Mouse (Mus musculus) intestine, postnatal 0 days (tissue): ENCODE results near the gene Gm5901. TPM values are rescaled to one million over a fixed set of nuclear protein-coding genes. Genes with fewer than 3 reads are reported as not detected.

Experiments used
- ATAC-seq: fragments of 200-750 bp; cut with Nextera tagmentation; 2 replicates; pipeline ENCODE4 v1.8.0; 2017; ENCODE audit warnings: mild to moderate bottlenecking, moderate TSS enrichment, moderate library complexity
- H3K27ac ChIP-seq: fragments of 300-500 bp; sonication (generic); 2 replicates; pipeline ENCODE4 v1.5.1; 2014; ENCODE audit warnings: mild to moderate bottlenecking, low read depth, low read length, moderate library complexity
- H3K27me3 ChIP-seq: fragments of 300-500 bp; sonication (generic); replicated peaks from 2 replicates; pipeline ENCODE4 v1.6.1; 2014; ENCODE audit warnings: low read length, mixed read lengths; ENCODE audit not compliant: control insufficient read depth, insufficient read depth
- H3K36me3 ChIP-seq: fragments of 300-500 bp; sonication (generic); 2 replicates; pipeline ENCODE4 v1.6.1; 2014; ENCODE audit warnings: mild to moderate bottlenecking, moderate library complexity; ENCODE audit not compliant: control insufficient read depth, insufficient read depth
- H3K4me1 ChIP-seq: fragments of 300-500 bp; sonication (generic); replicated peaks from 2 replicates; pipeline ENCODE4 v1.6.1; 2014; ENCODE audit warnings: antibody characterized with exemption, low read length, mixed read lengths; ENCODE audit not compliant: control insufficient read depth, insufficient read depth
- H3K4me2 ChIP-seq: fragments of 300-500 bp; sonication (generic); replicated peaks from 2 replicates; pipeline ENCODE4 v1.6.1; 2014; ENCODE audit warnings: low read depth, mild to moderate bottlenecking, moderate library complexity
- H3K4me3 ChIP-seq: fragments of 300-500 bp; sonication (generic); 2 replicates; pipeline ENCODE4 v1.5.1; 2014; ENCODE audit warnings: low read depth, low read length
- H3K9ac ChIP-seq: fragments of 300-500 bp; sonication (generic); 2 replicates; pipeline ENCODE4 v1.6.1; 2014; ENCODE audit warnings: mild to moderate bottlenecking, low read depth, low read length
- H3K9me3 ChIP-seq: fragments of 300-500 bp; sonication (generic); 2 replicates; pipeline ENCODE4 v1.6.1; 2016; ENCODE audit warnings: mixed run types; ENCODE audit not compliant: control insufficient read depth
- CTCF ChIP-seq: sonication (generic); IDR thresholded peaks from 2 replicates; pipeline ENCODE4 v1.5.1; 2016; ENCODE audit warnings: low read depth, mild to moderate bottlenecking, control low read depth, antibody characterized with exemption, moderate library complexity
- WGBS: fragments of 180-500 bp; shearing (Covaris S2); extraction: QIAGEN DNeasy Blood & Tissue Kit; methylation state at CpG from one replicate; pipeline ENCODE4 v1.1.7; 2014; 5-methylcytosine and 5-hydroxymethylcytosine counted together
- polyA plus RNA-seq: library from polyadenylated mRNA; unstranded; fragments of >200 nt; fragmentation: Nextera tagmentation; extraction: Ambion mirVana; gene quantifications from 2 replicates; pipeline ENCODE4 v1.2.1, GENCODE M21; 2015

Gene Gm5901
- polyA plus RNA-seq, 1 experiment from 2014 or later = not detected

GRCm38 (mm10) chr7:105361713-105362112 is 13.1 kb upstream of the Gm5901 start:
- no peak overlapping the region for H3K4me3 ChIP-seq
- H3K9me3 ChIP-seq = no peaks in the 10 kb centered on the region
- H3K27me3 ChIP-seq = no peaks in the 10 kb centered on the region
- no peak overlapping the region for H3K27ac ChIP-seq
- H3K4me2 ChIP-seq = no peak overlapping the region
- ATAC-seq = no peak
- no peaks in the 10 kb centered on the region for H3K4me1 ChIP-seq
- no peak for TF ChIP-seq CTCF
- 79% methylated on average over 2 of the region's 2 CpGs for WGBS
- no peaks in the 10 kb centered on the region for H3K36me3 ChIP-seq
- no peak overlapping the region for H3K9ac ChIP-seq

- no peaks in the 10 kb centered on the region for H3K9me3 ChIP-seq
- no peak for TF ChIP-seq CTCF
- H3K27ac ChIP-seq = no peak overlapping the region
- no peaks in the 10 kb centered on the region for H3K36me3 ChIP-seq
- ATAC-seq = no peak
- no peak overlapping the region for H3K4me3 ChIP-seq
- no peak overlapping the region for H3K4me2 ChIP-seq
- H3K9ac ChIP-seq = no peak overlapping the region
- H3K27me3 ChIP-seq = no peaks in the 10 kb centered on the region
- 83% methylated on average over 5 of the region's 5 CpGs for WGBS
- no peaks in the 10 kb centered on the region for H3K4me1 ChIP-seq
Measured at GRCm38 (mm10) chr7:105367268-105367667, 7.6 kb upstream of the Gm5901 start.

DNA sequence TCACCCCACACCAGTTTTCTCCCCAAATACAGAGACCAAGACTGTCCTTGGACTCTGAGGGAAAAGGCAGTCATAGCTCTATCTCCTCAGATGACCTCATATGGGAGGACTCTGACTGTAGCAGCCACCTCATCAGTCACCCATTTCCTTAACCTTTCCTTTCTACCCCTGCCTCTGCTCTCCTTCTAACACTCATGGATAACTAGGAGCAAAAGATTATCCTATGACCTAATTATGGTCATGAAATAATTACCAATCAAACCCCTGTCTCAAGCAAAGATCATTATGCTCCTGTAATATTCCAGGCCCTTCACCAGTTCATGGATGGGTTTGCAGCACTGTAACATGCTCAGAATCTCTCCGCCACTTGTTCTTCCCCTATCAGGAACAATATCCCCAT is 6.9 kb upstream of the Gm5901 start, which contains the start of gene Olfr692:
Gene Olfr692, plus strand, starts transcription at position 301 of the 400 bp plus-strand sequence.
- Histone ChIP-seq H3K4me3 (no peak within 1 kb of the TSS), H3K27ac (no peak within 1 kb of the TSS), H3K36me3 (no peaks in the 10 kb centered on the region), H3K4me2 (no peak within 1 kb of the TSS), H3K9ac (no peak within 1 kb of the TSS), H3K4me1 (no peaks in the 10 kb centered on the region), H3K9me3 (no peaks in the 10 kb centered on the region), H3K27me3 (no peaks in the 10 kb centered on the region)
- WGBS = 89% methylated on average over 1 of the region's 1 CpGs
- no peak for TF ChIP-seq CTCF
- no peak for ATAC-seq

DNA sequence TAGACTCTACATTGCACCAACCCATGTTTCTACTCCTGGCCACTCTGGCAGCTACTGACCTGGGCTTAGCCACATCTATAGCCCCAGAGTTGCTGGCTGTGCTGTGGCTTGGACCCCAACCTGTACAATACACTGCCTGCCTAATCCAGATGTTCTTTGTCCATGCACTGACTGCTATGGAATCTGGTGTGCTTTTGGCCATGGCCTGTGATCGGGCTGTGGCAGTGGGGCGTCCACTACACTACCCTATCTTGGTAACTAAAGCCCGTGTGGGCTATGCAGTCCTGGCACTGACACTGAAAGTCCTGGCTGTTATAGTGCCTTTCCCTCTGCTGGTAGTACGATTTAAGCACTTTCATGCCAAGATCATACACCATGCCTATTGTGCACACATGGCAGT is 6.3 kb upstream of the Gm5901 start:
- TF ChIP-seq CTCF = no peak
- Histone ChIP-seq H3K4me1 (no peaks in the 10 kb centered on the region), H3K4me3 (no peak overlapping the region), H3K4me2 (no peak overlapping the region), H3K27me3 (no peaks in the 10 kb centered on the region), H3K9ac (no peak overlapping the region), H3K9me3 (no peaks in the 10 kb centered on the region), H3K36me3 (no peaks in the 10 kb centered on the region), H3K27ac (no peak overlapping the region)
- 94% methylated on average over 4 of the region's 4 CpGs for whole genome bisulfite sequencing
- ATAC-seq = no peak

DNA sequence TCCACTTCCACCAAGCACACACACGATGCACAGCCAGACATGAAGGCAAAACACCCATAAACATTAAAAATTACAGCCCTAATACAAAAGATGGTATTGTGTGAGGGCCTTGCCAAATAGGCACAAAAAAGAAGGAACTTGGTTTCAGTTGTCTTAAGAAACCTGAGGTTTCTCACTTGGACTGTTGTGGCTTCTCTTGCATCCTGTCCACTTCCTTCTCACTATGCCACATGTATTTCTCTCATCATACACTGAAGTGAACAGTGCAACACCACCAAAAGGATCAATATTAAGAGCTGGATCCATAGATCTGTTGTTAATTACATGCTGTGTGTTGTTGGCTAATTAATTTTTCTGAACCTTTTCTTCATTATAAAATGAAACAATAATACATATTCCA is 1.9 kb upstream of the Gm5901 start:
- WGBS = 84% methylated on average over 1 of the region's 1 CpGs
- no peak overlapping the region for H3K9ac ChIP-seq
- no peaks in the 10 kb centered on the region for H3K9me3 ChIP-seq
- no peak for ATAC-seq
- H3K27me3 ChIP-seq = no peaks in the 10 kb centered on the region
- no peak overlapping the region for H3K4me2 ChIP-seq
- no peak for TF ChIP-seq CTCF
- no peak overlapping the region for H3K4me3 ChIP-seq
- no peaks in the 10 kb centered on the region for H3K4me1 ChIP-seq
- peaks cover 15% of the 10 kb centered on the region for H3K36me3 ChIP-seq
- H3K27ac ChIP-seq = no peak overlapping the region

DNA sequence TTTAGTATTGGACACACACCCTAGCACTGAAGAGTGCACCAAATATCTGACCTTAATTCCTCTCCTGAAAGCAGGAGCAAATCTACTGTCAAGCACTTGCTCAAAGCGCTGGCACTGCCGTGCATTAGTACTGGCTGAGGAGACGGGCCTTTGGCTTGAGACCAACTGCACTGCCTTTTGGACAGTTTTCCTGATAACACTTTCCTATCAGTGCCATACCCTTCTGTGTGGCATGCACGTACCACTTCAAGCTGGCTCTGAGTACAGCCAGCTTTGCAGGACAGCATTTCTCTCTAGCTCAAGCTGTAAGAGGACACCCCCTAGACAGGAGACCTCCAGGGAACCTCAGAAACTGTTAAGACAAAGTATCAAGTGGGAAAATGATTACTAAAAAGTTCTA is 1.3 kb upstream of the Gm5901 start:
- TF ChIP-seq CTCF = no peak
- no peak overlapping the region for H3K4me3 ChIP-seq
- no peak overlapping the region for H3K9ac ChIP-seq
- H3K9me3 ChIP-seq = no peaks in the 10 kb centered on the region
- no peak overlapping the region for H3K4me2 ChIP-seq
- no peaks in the 10 kb centered on the region for H3K4me1 ChIP-seq
- WGBS = 79% methylated on average over 4 of the region's 4 CpGs
- H3K27ac ChIP-seq = no peak overlapping the region
- H3K27me3 ChIP-seq = no peaks in the 10 kb centered on the region
- no peak for ATAC-seq
- peaks cover 21% of the 10 kb centered on the region for H3K36me3 ChIP-seq

GRCm38 (mm10) chr7:105373976-105374375 is 862 bp upstream of the Gm5901 start:
- ATAC-seq = no peak
- TF ChIP-seq CTCF = no peak
- H3K4me3 ChIP-seq = no peak overlapping the region
- no peak overlapping the region for H3K27ac ChIP-seq
- H3K27me3 ChIP-seq = no peaks in the 10 kb centered on the region
- peaks cover 25% of the 10 kb centered on the region for H3K36me3 ChIP-seq
- no peak overlapping the region for H3K4me2 ChIP-seq
- no peaks in the 10 kb centered on the region for H3K9me3 ChIP-seq
- WGBS = 87% methylated on average over 3 of the region's 3 CpGs
- no peak overlapping the region for H3K9ac ChIP-seq
- no peaks in the 10 kb centered on the region for H3K4me1 ChIP-seq
